Mouse (Mus musculus) embryonic facial prominence, embryonic 12.5 days (tissue): ENCODE measurements around the gene Iqgap3. TPM values are rescaled to one million over a fixed set of nuclear protein-coding genes. Genes with fewer than 3 reads are reported as not detected.

Experiments
- ATAC-seq: fragments of 200-750 bp; cut with Nextera tagmentation; 2 replicates; pipeline ENCODE4 v1.8.0; 2017; ENCODE audit not compliant: insufficient number of reproducible peaks, insufficient read depth, low FRiP score, low TSS enrichment
- H3K27ac ChIP-seq: fragments of 300-500 bp; sonication (generic); 2 replicates; pipeline ENCODE4 v1.5.1; 2016; ENCODE audit warnings: mild to moderate bottlenecking
- H3K27me3 ChIP-seq: fragments of 300-500 bp; sonication (generic); 2 replicates; pipeline ENCODE4 v1.6.1; 2016; ENCODE audit warnings: mild to moderate bottlenecking, moderate library complexity
- H3K36me3 ChIP-seq: fragments of 300-500 bp; sonication (generic); 2 replicates; pipeline ENCODE4 v1.6.1; 2016; ENCODE audit warnings: mild to moderate bottlenecking
- H3K4me1 ChIP-seq: fragments of 300-500 bp; sonication (generic); 2 replicates; pipeline ENCODE4 v1.6.1; 2016
- H3K4me2 ChIP-seq: fragments of 300-500 bp; sonication (generic); replicated peaks from 2 replicates; pipeline ENCODE4 v1.6.1; 2016; ENCODE audit warnings: mild to moderate bottlenecking, moderate library complexity
- H3K4me3 ChIP-seq: fragments of 300-500 bp; sonication (generic); 2 replicates; pipeline ENCODE4 v1.5.1; 2016; ENCODE audit warnings: mild to moderate bottlenecking
- H3K9ac ChIP-seq: fragments of 300-500 bp; sonication (generic); 2 replicates; pipeline ENCODE4 v1.6.1; 2016; ENCODE audit warnings: mild to moderate bottlenecking, moderate library complexity
- H3K9me3 ChIP-seq: fragments of 300-500 bp; sonication (generic); 2 replicates; pipeline ENCODE4 v1.6.1; 2016; ENCODE audit warnings: mild to moderate bottlenecking, moderate library complexity
- WGBS: fragments of 180-500 bp; shearing (Covaris S2); methylation state at CpG from one replicate; pipeline ENCODE4 v1.1.7; 2016; 5-methylcytosine and 5-hydroxymethylcytosine counted together
- polyA plus RNA-seq: library from polyadenylated mRNA; unstranded; fragments of >200 nt; fragmentation: Nextera tagmentation; extraction: Ambion mirVana; gene quantifications from 2 replicates; pipeline ENCODE4 v1.2.1, GENCODE M21; 2016

Gene Iqgap3
- polyA plus RNA-seq, 1 experiment from 2014 or later = 25.8 TPM

- ATAC-seq = no peak
- Histone ChIP-seq H3K4me1 (peaks cover 77% of the 10 kb centered on the region), H3K27ac (0 out of 2 replicates have a peak overlapping the region, but pooled peaks have one; percentile 9), H3K36me3 (no peaks in the 10 kb centered on the region), H3K4me3 (no peak overlapping the region), H3K27me3 (no peaks in the 10 kb centered on the region), H3K4me2 (0 out of 2 replicates have a peak overlapping the region, but pooled peaks have one; percentile 25), H3K9me3 (no peaks in the 10 kb centered on the region), H3K9ac (peak overlapping the region; percentile 12; the same call in 1 of the 2 replicates)
- 35% methylated on average over 5 of the region's 5 CpGs for WGBS
Measured at GRCm38 (mm10) chr3:88146376-88147112, 64.8 kb downstream of the Iqgap3 start.

- no peak for ATAC-seq
- peaks cover 84% of the 10 kb centered on the region for H3K4me1 ChIP-seq
Measured at GRCm38 (mm10) chr3:88147444-88147843, 65.7 kb downstream of the Iqgap3 start.

DNA sequence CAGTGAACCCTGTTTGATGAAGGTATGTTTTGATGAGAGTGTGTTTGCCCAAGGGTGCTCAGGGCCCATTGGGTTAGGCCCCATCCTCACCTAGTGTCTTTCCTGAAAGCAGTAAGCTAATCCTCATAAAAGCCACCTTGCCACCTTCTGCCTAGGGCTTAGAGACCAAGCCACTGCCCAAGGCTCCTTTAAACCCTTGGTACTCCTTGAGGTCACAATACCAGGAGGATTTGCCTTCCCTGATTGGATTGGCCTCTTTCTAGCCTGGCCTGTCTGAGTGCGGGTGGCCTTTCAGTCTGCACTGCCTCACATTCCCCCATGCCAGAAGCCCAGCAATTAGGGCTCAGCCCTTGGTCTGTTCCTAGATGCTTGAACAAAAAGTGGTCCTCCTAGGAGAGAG lies 66.1 kb downstream of the Iqgap3 start:
- no peaks in the 10 kb centered on the region for H3K27me3 ChIP-seq
- H3K4me1 ChIP-seq = peaks cover 84% of the 10 kb centered on the region
- no peak overlapping the region for H3K4me2 ChIP-seq
- no peak overlapping the region for H3K27ac ChIP-seq
- H3K9me3 ChIP-seq = no peaks in the 10 kb centered on the region
- no peaks in the 10 kb centered on the region for H3K36me3 ChIP-seq
- no peak overlapping the region for H3K9ac ChIP-seq
- H3K4me3 ChIP-seq = no peak overlapping the region
- WGBS = 78% methylated on average over 1 of the region's 1 CpGs
- no peak for ATAC-seq

More at GRCm38 (mm10) chr3:88147444-88147843, 65.7 kb downstream of the Iqgap3 start:
- H3K9me3 ChIP-seq = no peaks in the 10 kb centered on the region
- H3K27me3 ChIP-seq = no peaks in the 10 kb centered on the region
- no peak overlapping the region for H3K9ac ChIP-seq
- no peak overlapping the region for H3K4me3 ChIP-seq
- WGBS = 57% methylated on average over 2 of the region's 2 CpGs
- H3K4me2 ChIP-seq = no peak overlapping the region
- H3K36me3 ChIP-seq = no peaks in the 10 kb centered on the region
- no peak overlapping the region for H3K27ac ChIP-seq

- H3K4me2 ChIP-seq = no peak overlapping the region
- no peaks in the 10 kb centered on the region for H3K9me3 ChIP-seq
- peaks cover 83% of the 10 kb centered on the region for H3K4me1 ChIP-seq
- no peaks in the 10 kb centered on the region for H3K36me3 ChIP-seq
- WGBS = 89% methylated on average over 5 of the region's 5 CpGs
- no peak overlapping the region for H3K27ac ChIP-seq
- no peak overlapping the region for H3K4me3 ChIP-seq
- H3K27me3 ChIP-seq = no peaks in the 10 kb centered on the region
- ATAC-seq = no peak
- H3K9ac ChIP-seq = no peak overlapping the region
Measured at GRCm38 (mm10) chr3:88148354-88148753, 66.6 kb downstream of the Iqgap3 start.

- 66% methylated on average over 4 of the region's 4 CpGs for WGBS
- 0 out of 2 replicates have a peak overlapping the region, but pooled peaks have one; percentile 7 for H3K9ac ChIP-seq
- H3K4me2 ChIP-seq = no peak overlapping the region
- no peak for ATAC-seq
- no peaks in the 10 kb centered on the region for H3K27me3 ChIP-seq
- H3K36me3 ChIP-seq = no peaks in the 10 kb centered on the region
- H3K9me3 ChIP-seq = no peaks in the 10 kb centered on the region
- H3K4me1 ChIP-seq = peaks cover 77% of the 10 kb centered on the region
- peak overlapping the region; percentile 64 for H3K27ac ChIP-seq
- H3K4me3 ChIP-seq = no peak overlapping the region
Measured at GRCm38 (mm10) chr3:88148776-88149509, 67.2 kb downstream of the Iqgap3 start.

DNA sequence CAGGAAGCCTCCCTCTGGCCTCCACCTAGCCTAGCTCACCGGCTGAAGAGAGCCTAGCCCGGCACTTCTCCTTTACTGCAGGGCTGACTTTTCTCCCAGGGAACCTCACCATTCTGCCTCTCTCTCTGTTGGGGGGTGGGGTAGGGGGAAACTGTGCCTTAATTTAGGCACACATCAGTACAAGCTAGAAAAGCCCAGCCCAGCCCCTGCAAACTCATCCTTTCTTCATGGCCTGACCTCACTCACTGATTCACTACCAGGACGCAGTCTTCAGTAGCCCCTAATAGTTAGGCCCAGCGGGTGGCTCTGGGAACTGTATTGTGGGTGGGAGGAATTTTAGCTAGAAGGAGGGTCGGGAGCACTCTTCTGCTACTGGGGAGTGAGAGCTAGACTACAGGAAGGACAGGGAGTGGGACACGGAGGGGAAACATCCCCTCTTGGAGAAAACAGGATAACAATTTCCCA lies 67.8 kb downstream of the Iqgap3 start:
- Histone ChIP-seq H3K9me3 (no peaks in the 10 kb centered on the region), H3K4me3 (no peak overlapping the region), H3K36me3 (no peaks in the 10 kb centered on the region), H3K27ac (peak overlapping the region; percentile 64), H3K4me1 (peaks cover 71% of the 10 kb centered on the region), H3K9ac (peak overlapping the region; percentile 7; the same call in 1 of the 2 replicates), H3K4me2 (peak overlapping the region; percentile 27), H3K27me3 (no peaks in the 10 kb centered on the region)
- 21% methylated on average over 6 of the region's 6 CpGs for WGBS
- ATAC-seq = no peak

- Histone ChIP-seq H3K4me2 (peak overlapping the region; percentile 27), H3K9me3 (no peaks in the 10 kb centered on the region), H3K4me3 (0 out of 2 replicates have a peak overlapping the region, but pooled peaks have one; percentile 4), H3K27ac (peak overlapping the region; percentile 77), H3K9ac (peak overlapping the region; percentile 7; the same call in 1 of the 2 replicates), H3K4me1 (peaks cover 63% of the 10 kb centered on the region), H3K27me3 (no peaks in the 10 kb centered on the region), H3K36me3 (no peaks in the 10 kb centered on the region)
- peak; percentile 49; the same call in 1 of the 2 replicates for ATAC-seq
- WGBS = 13% methylated on average over 14 of the region's 14 CpGs
Measured at GRCm38 (mm10) chr3:88150061-88150998, 68.6 kb downstream of the Iqgap3 start.

- H3K27ac ChIP-seq = peak overlapping the region; percentile 77
- no peaks in the 10 kb centered on the region for H3K9me3 ChIP-seq
- no peak overlapping the region for H3K4me3 ChIP-seq
- peaks cover 57% of the 10 kb centered on the region for H3K4me1 ChIP-seq
- peaks cover 2% of the 10 kb centered on the region; the same call in 1 of the 2 replicates for H3K36me3 ChIP-seq
- 56% methylated on average over 3 of the region's 3 CpGs for WGBS
- ATAC-seq = no peak
- H3K4me2 ChIP-seq = no peak overlapping the region
- H3K27me3 ChIP-seq = no peaks in the 10 kb centered on the region
- no peak overlapping the region for H3K9ac ChIP-seq
Measured at GRCm38 (mm10) chr3:88150999-88151364, 69.2 kb downstream of the Iqgap3 start.

DNA sequence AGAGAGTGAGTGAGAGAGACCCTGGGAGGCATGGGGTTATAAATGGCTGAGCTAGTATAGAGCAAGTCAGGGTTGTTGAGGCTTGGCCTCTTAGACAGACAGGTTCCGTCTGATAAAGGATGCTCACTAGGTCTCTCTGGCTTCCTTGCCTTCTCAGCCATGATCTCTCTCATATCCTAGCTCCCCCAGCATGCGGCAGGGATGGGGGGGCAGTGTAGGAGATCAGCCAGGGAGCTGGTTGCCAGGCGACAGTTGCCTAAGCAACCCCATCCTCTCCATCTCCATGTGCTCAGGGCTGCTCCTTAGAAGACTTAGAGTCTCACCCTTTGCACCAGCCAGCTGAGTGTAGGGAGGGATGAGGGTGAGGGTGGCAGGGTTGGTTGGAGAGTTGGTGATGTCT lies 70.3 kb downstream of the Iqgap3 start:
- ATAC-seq = no peak
- peaks cover 46% of the 10 kb centered on the region for H3K4me1 ChIP-seq

GRCm38 (mm10) chr3:88153290-88154011 lies 71.7 kb downstream of the Iqgap3 start:
- no peak overlapping the region for H3K27ac ChIP-seq
- no peak for ATAC-seq
- WGBS = 77% methylated on average over 3 of the region's 3 CpGs
- no peak overlapping the region for H3K4me3 ChIP-seq
- no peak overlapping the region for H3K4me2 ChIP-seq
- H3K27me3 ChIP-seq = no peaks in the 10 kb centered on the region
- peaks cover 18% of the 10 kb centered on the region for H3K36me3 ChIP-seq
- no peak overlapping the region for H3K9ac ChIP-seq
- H3K4me1 ChIP-seq = peaks cover 41% of the 10 kb centered on the region
- H3K9me3 ChIP-seq = no peaks in the 10 kb centered on the region

More for the DNA sequence above, 70.3 kb downstream of the Iqgap3 start:
- no peak overlapping the region for H3K27ac ChIP-seq
- H3K9ac ChIP-seq = no peak overlapping the region
- H3K4me2 ChIP-seq = no peak overlapping the region
- no peak overlapping the region for H3K4me3 ChIP-seq
- H3K27me3 ChIP-seq = no peaks in the 10 kb centered on the region
- WGBS = 70% methylated on average over 3 of the region's 3 CpGs
- peaks cover 12% of the 10 kb centered on the region; the same call in 1 of the 2 replicates for H3K36me3 ChIP-seq
- no peaks in the 10 kb centered on the region for H3K9me3 ChIP-seq
